Mouse (Mus musculus) limb, embryonic 10.5 days (tissue): ENCODE measurements around the gene Dab2ip. TPM values are rescaled to one million over a fixed set of nuclear protein-coding genes. Genes with fewer than 3 reads are reported as not detected.

ENCODE experiments used
- DNase-seq: peaks from one replicate; pipeline ENCODE4 v3.0.0-alpha.2; 2017; ENCODE audit warnings: low spot score
- H3K27ac ChIP-seq: fragments of 300-500 bp; sonication (generic); 2 replicates; pipeline ENCODE4 v1.5.1; 2016; ENCODE audit warnings: mild to moderate bottlenecking
- H3K27me3 ChIP-seq: fragments of 300-500 bp; sonication (generic); 2 replicates; pipeline ENCODE4 v1.6.1; 2016; ENCODE audit warnings: low read depth, mild to moderate bottlenecking; ENCODE audit not compliant: poor library complexity, severe bottlenecking
- H3K36me3 ChIP-seq: fragments of 300-500 bp; sonication (generic); 2 replicates; pipeline ENCODE4 v1.6.1; 2016; ENCODE audit warnings: mild to moderate bottlenecking, moderate library complexity
- H3K4me1 ChIP-seq: fragments of 300-500 bp; sonication (generic); 2 replicates; pipeline ENCODE4 v1.6.1; 2016
- H3K4me3 ChIP-seq: fragments of 300-500 bp; sonication (generic); 2 replicates; pipeline ENCODE4 v1.5.1; 2016; ENCODE audit warnings: mild to moderate bottlenecking, moderate library complexity
- H3K9me3 ChIP-seq: fragments of 300-500 bp; sonication (generic); replicated peaks from 2 replicates; pipeline ENCODE4 v1.6.1; 2016; ENCODE audit warnings: mild to moderate bottlenecking
- WGBS: fragments of 180-500 bp; shearing (Covaris S2); methylation state at CpG from one replicate; pipeline ENCODE4 v1.1.7; 2016; 5-methylcytosine and 5-hydroxymethylcytosine counted together
- polyA plus RNA-seq: library from polyadenylated mRNA; unstranded; fragments of >200 nt; fragmentation: Nextera tagmentation; extraction: Ambion mirVana; gene quantifications from 2 replicates; pipeline ENCODE4 v1.2.1, GENCODE M21; 2016

The Dab2ip gene
- polyA plus RNA-seq: 44.0 and 49.7 TPM in 2 replicates

- WGBS: 54% methylated on average over 29 of the region's 29 CpGs
- peaks cover 48% of the 10 kb centered on the region for H3K4me1 ChIP-seq
- DNase-seq: peak; percentile 69
Observed at GRCm38 (mm10) chr2:35557911-35558825, at the start of gene Dab2ip. Gene Dab2ip (plus strand): TSS chr2:35558266.

DNA sequence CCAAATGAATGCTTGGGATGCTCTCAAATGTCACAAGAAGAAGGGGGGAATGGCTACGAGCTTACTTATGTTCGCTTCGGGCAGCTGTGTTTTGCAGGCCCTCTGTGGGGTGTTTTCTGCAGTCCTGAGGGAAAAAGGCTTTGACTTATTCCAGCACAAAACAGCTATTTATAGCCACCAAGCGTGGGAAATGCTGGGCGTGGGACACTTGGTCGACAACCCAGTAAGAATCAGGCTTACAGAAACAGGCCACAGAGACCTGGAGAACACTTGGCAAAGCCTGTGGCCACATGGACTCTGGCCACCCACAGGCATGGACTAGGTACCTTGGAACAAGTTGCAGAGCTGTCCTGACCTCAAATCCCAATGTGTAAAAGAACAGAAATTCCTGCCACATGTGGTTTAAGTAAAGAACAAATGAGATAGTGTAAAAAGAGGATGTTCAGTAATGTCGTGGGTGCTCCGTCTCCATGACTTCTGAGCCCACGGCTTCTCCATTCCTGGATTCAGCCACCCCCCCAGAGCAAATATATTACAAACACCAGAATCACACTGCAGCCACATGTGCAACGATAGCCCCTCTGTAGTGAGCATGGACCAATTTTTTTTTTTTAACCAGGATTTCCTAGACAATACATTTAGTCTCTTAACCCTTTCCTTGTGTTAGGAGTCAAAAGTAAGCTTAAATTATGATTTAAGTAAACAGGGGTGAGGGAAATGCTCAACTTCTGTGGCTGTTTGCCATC lies 49.3 kb upstream of the Dab2ip start:
- Histone ChIP-seq H3K4me1 (peaks cover 65% of the 10 kb centered on the region), H3K27ac (peak overlapping the region; percentile 51), H3K4me3 (no peak overlapping the region), H3K27me3 (no peaks in the 10 kb centered on the region), H3K36me3 (no peaks in the 10 kb centered on the region), H3K9me3 (no peaks in the 10 kb centered on the region)
- no peak for DNase-seq
- WGBS: 51% methylated on average over 10 of the region's 10 CpGs

More at GRCm38 (mm10) chr2:35557911-35558825, at the start of gene Dab2ip:
- Histone ChIP-seq H3K27me3 (no peaks in the 10 kb centered on the region), H3K36me3 (no peaks in the 10 kb centered on the region), H3K4me3 (peak within 1 kb of the TSS; percentile 36), H3K9me3 (no peaks in the 10 kb centered on the region), H3K27ac (peak within 1 kb of the TSS; percentile 92)

DNA sequence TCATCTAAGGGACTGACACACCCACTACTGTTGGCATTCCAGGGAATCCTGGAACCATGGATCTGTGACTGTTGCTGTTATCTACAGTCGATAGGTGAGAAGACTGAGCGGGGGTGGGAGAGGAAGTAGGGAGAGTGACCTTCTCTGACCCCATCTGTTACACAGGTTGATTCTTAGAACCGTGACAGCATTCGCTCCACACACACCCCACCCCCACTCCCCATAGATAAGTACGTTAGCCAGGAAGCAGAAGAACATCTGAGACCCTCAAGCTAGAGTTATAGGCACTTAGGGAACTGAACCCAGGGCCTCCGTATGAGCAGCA lies 48.8 kb upstream of the Dab2ip start:
- H3K4me1 ChIP-seq: peaks cover 65% of the 10 kb centered on the region
- WGBS: 12% methylated on average over 6 of the region's 6 CpGs
- H3K27ac ChIP-seq: no peak overlapping the region
- H3K9me3 ChIP-seq: no peaks in the 10 kb centered on the region
- no peak for DNase-seq
- H3K36me3 ChIP-seq: no peaks in the 10 kb centered on the region
- H3K27me3 ChIP-seq: no peaks in the 10 kb centered on the region
- no peak overlapping the region for H3K4me3 ChIP-seq

- 35% methylated on average over 4 of the region's 4 CpGs for WGBS
- Histone ChIP-seq H3K4me3 (no peak overlapping the region), H3K9me3 (no peaks in the 10 kb centered on the region), H3K27me3 (no peaks in the 10 kb centered on the region), H3K4me1 (peaks cover 62% of the 10 kb centered on the region), H3K27ac (no peak overlapping the region), H3K36me3 (no peaks in the 10 kb centered on the region)
- DNase-seq: no peak
Observed at GRCm38 (mm10) chr2:35509888-35510287, 48.2 kb upstream of the Dab2ip start.

- Histone ChIP-seq H3K27me3 (no peaks in the 10 kb centered on the region), H3K9me3 (no peaks in the 10 kb centered on the region), H3K4me3 (no peak overlapping the region), H3K36me3 (no peaks in the 10 kb centered on the region), H3K27ac (peak overlapping the region; percentile 9; the same call in 1 of the 2 replicates), H3K4me1 (peaks cover 54% of the 10 kb centered on the region)
- DNase-seq: no peak
- 50% methylated on average over 1 of the region's 1 CpGs for WGBS
Observed at GRCm38 (mm10) chr2:35510920-35511319, 47.1 kb upstream of the Dab2ip start.

- peaks cover 42% of the 10 kb centered on the region for H3K4me1 ChIP-seq
- no peak for DNase-seq
- no peaks in the 10 kb centered on the region for H3K9me3 ChIP-seq
- H3K27me3 ChIP-seq: no peaks in the 10 kb centered on the region
- H3K27ac ChIP-seq: no peak overlapping the region
- no peaks in the 10 kb centered on the region for H3K36me3 ChIP-seq
- WGBS: 96% methylated on average over 4 of the region's 4 CpGs
- H3K4me3 ChIP-seq: no peak overlapping the region
Observed at GRCm38 (mm10) chr2:35512226-35512625, 45.8 kb upstream of the Dab2ip start.

- DNase-seq: no peak
Observed at GRCm38 (mm10) chr2:35514051-35514892, 43.8 kb upstream of the Dab2ip start.

DNA sequence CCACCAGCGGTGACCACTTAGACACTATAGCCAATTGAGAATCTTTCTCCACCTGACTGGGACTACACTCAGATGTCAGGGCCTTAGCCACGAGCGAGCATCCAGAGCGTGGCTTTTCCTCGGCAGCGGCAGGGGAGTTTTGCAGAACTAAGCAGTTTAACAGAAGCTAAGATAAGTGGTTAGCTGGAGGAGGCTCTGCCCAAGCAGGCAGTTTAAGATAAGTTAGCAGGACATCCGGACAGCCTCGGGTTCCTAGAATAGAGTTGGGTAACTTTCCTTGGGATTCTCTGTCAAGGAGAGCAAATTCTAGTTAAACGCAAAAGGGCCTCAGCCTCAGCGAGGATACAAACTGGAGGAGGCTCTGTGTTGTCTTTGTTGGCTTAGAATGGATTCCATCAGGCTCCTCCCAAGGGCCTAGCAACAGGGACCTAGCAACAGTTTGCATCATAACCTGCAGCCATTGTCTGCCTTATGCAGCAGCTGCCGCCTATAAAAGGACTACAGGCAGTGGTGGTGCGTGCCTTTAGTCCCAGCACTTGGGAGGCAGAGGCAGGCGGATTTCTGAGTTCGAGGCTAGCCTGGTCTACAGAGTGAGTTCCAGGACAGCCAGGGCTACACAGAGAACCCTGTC lies 31.3 kb upstream of the Dab2ip start:
- Histone ChIP-seq H3K4me3 (no peak overlapping the region), H3K9me3 (no peaks in the 10 kb centered on the region), H3K27ac (no peak overlapping the region), H3K36me3 (no peaks in the 10 kb centered on the region), H3K27me3 (no peaks in the 10 kb centered on the region), H3K4me1 (no peaks in the 10 kb centered on the region)
- DNase-seq: no peak
- WGBS: 94% methylated on average over 14 of the region's 14 CpGs

More at GRCm38 (mm10) chr2:35514051-35514892, 43.8 kb upstream of the Dab2ip start:
- H3K27ac ChIP-seq: peak overlapping the region; percentile 61
- no peak overlapping the region for H3K4me3 ChIP-seq
- no peaks in the 10 kb centered on the region for H3K27me3 ChIP-seq
- H3K36me3 ChIP-seq: no peaks in the 10 kb centered on the region
- H3K9me3 ChIP-seq: no peaks in the 10 kb centered on the region; the same call in 1 of the 2 replicates
- 72% methylated on average over 14 of the region's 14 CpGs for WGBS
- H3K4me1 ChIP-seq: peaks cover 25% of the 10 kb centered on the region

- WGBS: 87% methylated on average over 2 of the region's 2 CpGs
- Histone ChIP-seq H3K36me3 (no peaks in the 10 kb centered on the region), H3K27ac (no peak overlapping the region), H3K9me3 (no peaks in the 10 kb centered on the region), H3K4me1 (no peaks in the 10 kb centered on the region), H3K4me3 (no peak overlapping the region), H3K27me3 (no peaks in the 10 kb centered on the region)
- DNase-seq: no peak
Observed at GRCm38 (mm10) chr2:35529086-35529485, 29.0 kb upstream of the Dab2ip start.

GRCm38 (mm10) chr2:35529856-35530255 lies 28.2 kb upstream of the Dab2ip start:
- Histone ChIP-seq H3K27me3 (no peaks in the 10 kb centered on the region), H3K4me3 (no peak overlapping the region), H3K36me3 (no peaks in the 10 kb centered on the region), H3K4me1 (no peaks in the 10 kb centered on the region), H3K27ac (no peak overlapping the region), H3K9me3 (no peaks in the 10 kb centered on the region)
- WGBS: 75% methylated on average over 4 of the region's 4 CpGs
- no peak for DNase-seq

DNA sequence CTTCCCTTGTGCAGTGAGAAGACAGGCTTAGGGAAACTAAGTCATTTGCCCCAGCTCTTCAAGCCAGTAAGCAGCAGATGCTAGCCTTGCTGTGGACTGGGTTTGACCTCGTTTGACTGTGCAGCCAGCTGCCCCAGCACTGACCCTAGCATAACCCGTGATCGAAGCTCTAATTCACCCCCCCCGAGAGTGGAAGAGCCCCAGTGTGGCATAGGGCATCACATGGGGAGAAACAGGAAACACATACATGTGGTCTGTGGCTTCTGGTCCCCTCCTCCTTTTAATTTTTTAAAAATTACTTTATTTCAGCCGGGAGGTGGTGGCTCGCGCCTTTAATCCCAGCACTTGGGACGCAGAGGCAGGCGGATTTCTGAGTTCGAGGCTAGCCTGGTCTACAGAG lies 27.3 kb upstream of the Dab2ip start:
- Histone ChIP-seq H3K9me3 (no peaks in the 10 kb centered on the region), H3K27me3 (no peaks in the 10 kb centered on the region), H3K4me1 (no peaks in the 10 kb centered on the region), H3K27ac (no peak overlapping the region), H3K36me3 (no peaks in the 10 kb centered on the region), H3K4me3 (no peak overlapping the region)
- 84% methylated on average over 10 of the region's 10 CpGs for WGBS
- DNase-seq: no peak

DNA sequence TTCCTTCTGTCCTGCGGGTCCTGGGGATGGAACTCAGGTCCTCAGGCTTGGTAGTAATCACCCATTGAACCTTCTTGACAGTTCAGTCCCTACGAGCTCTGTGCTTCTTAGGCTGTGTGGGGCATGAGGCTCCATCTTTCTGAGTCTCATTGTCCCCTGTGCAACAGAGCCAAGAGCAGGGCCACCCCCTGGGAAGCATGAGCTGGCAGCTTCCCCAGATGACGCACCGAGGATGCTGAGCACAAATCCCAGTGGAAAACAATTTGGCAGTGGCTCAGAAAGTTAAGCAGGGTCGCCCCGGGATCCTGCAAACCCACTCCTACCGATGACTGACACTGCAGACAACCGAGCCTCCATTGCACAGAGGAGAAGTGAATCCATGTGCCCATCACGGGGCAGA lies 24.4 kb upstream of the Dab2ip start:
- Histone ChIP-seq H3K9me3 (no peaks in the 10 kb centered on the region), H3K4me1 (no peaks in the 10 kb centered on the region), H3K4me3 (no peak overlapping the region), H3K27ac (no peak overlapping the region), H3K27me3 (no peaks in the 10 kb centered on the region), H3K36me3 (no peaks in the 10 kb centered on the region)
- no peak for DNase-seq
- WGBS: 82% methylated on average over 9 of the region's 9 CpGs
